Mouse (Mus musculus) stomach, postnatal 0 days (tissue): Measurements from ENCODE around the gene Lifr.

Experiments used
- CTCF ChIP-seq: IDR thresholded peaks from 2 replicates; pipeline ENCODE4 v1.5.1; 2016; ENCODE audit warnings: antibody characterized with exemption, low read depth, mild to moderate bottlenecking, moderate library complexity
- EP300 ChIP-seq: optimal IDR thresholded peaks from 2 replicates; pipeline ENCODE3; 2016; ENCODE audit warnings: antibody characterized with exemption

GRCm38 (mm10) chr15:7079631-7080337 lies 10.6 kb upstream of the Lifr start:
- TF ChIP-seq CTCF (no peak), EP300 (no peak)
